Mouse (Mus musculus) cerebral cortex, adult 2 months (tissue): ENCODE data around the gene Pparg.

ENCODE experiments used
- WGBS: fragments of 180-500 bp; shearing (Covaris S2); methylation state at CpG from one replicate; pipeline ENCODE4 v1.1.7; 2018; 5-methylcytosine and 5-hydroxymethylcytosine counted together

Gene Pparg

GRCm38 (mm10) chr6:115513207-115513606, 152.5 kb downstream of the Pparg start:
- WGBS, result 89% methylated on average over 4 of the region's 4 CpGs

- WGBS, result 64% methylated on average over 4 of the region's 4 CpGs
Measured at GRCm38 (mm10) chr6:115517904-115518303, 157.2 kb downstream of the Pparg start.

GRCm38 (mm10) chr6:115518352-115518751, 157.6 kb downstream of the Pparg start:
- 84% methylated on average over 2 of the region's 2 CpGs for whole genome bisulfite sequencing

GRCm38 (mm10) chr6:115519275-115519699, 158.5 kb downstream of the Pparg start:
- WGBS, result 74% methylated on average over 12 of the region's 12 CpGs

- 97% methylated on average over 1 of the region's 1 CpGs for WGBS
Measured at GRCm38 (mm10) chr6:115521923-115522322, 161.2 kb downstream of the Pparg start.

- WGBS, result 72% methylated on average over 6 of the region's 6 CpGs
Measured at GRCm38 (mm10) chr6:115522691-115523146, 162.0 kb downstream of the Pparg start.

- WGBS, result 31% methylated on average over 9 of the region's 9 CpGs
Measured at GRCm38 (mm10) chr6:115523201-115523600, 162.4 kb downstream of the Pparg start.

- 90% methylated on average over 9 of the region's 9 CpGs for WGBS
Measured at GRCm38 (mm10) chr6:115524449-115524990, 163.8 kb downstream of the Pparg start.

GRCm38 (mm10) chr6:115527418-115527817, 166.7 kb downstream of the Pparg start:
- 92% methylated on average over 3 of the region's 3 CpGs for WGBS

- 95% methylated on average over 4 of the region's 4 CpGs for WGBS
Measured at GRCm38 (mm10) chr6:115528372-115528771, 167.6 kb downstream of the Pparg start.

GRCm38 (mm10) chr6:115534617-115535016, 173.9 kb downstream of the Pparg start:
- 35% methylated on average over 7 of the region's 7 CpGs for WGBS

- WGBS, result 75% methylated on average over 4 of the region's 4 CpGs
Measured at GRCm38 (mm10) chr6:115536169-115536568, 175.4 kb downstream of the Pparg start.

- 20% methylated on average over 26 of the region's 26 CpGs for WGBS
Measured at GRCm38 (mm10) chr6:115538645-115539429, 178.1 kb downstream of the Pparg start.
